Mouse (Mus musculus) lung, embryonic 16.5 days (tissue): ENCODE measurements around the gene Olfr1434. TPM values are rescaled to one million over a fixed set of nuclear protein-coding genes. Genes with fewer than 3 reads are reported as not detected.
"Not testable (repeated sequence)": the region's sequence is repeated elsewhere in the genome, so short reads cannot be mapped to it uniquely, and the experiment has no call there.

ENCODE experiments used
- ATAC-seq: fragments of 200-750 bp; cut with Nextera tagmentation; 2 replicates; pipeline ENCODE4 v1.8.0; 2017; ENCODE audit warnings: low read depth, mild to moderate bottlenecking, moderate library complexity
- H3K27ac ChIP-seq: fragments of 300-500 bp; sonication (generic); 2 replicates; pipeline ENCODE4 v1.5.1; 2014; ENCODE audit warnings: mild to moderate bottlenecking, control low read depth, low read length
- H3K27me3 ChIP-seq: fragments of 300-500 bp; sonication (generic); 2 replicates; pipeline ENCODE4 v1.6.1; 2014; ENCODE audit warnings: low read depth, low read length, mixed read lengths; ENCODE audit not compliant: control insufficient read depth, insufficient read depth
- H3K36me3 ChIP-seq: fragments of 300-500 bp; sonication (generic); 2 replicates; pipeline ENCODE4 v1.6.1; 2014; ENCODE audit warnings: low read length; ENCODE audit not compliant: control insufficient read depth, insufficient read depth
- H3K4me1 ChIP-seq: fragments of 300-500 bp; sonication (generic); replicated peaks from 2 replicates; pipeline ENCODE4 v1.6.1; 2014; ENCODE audit warnings: low read length, mixed read lengths; ENCODE audit not compliant: control insufficient read depth, insufficient read depth
- H3K4me2 ChIP-seq: fragments of 300-500 bp; sonication (generic); 2 replicates; pipeline ENCODE4 v1.6.1; 2014; ENCODE audit warnings: low read depth, low read length, control low read depth
- H3K4me3 ChIP-seq: fragments of 300-500 bp; sonication (generic); 2 replicates; pipeline ENCODE4 v1.5.1; 2014; ENCODE audit warnings: mild to moderate bottlenecking, low read length, control low read depth
- H3K9ac ChIP-seq: fragments of 300-500 bp; sonication (generic); 2 replicates; pipeline ENCODE4 v1.6.1; 2014; ENCODE audit warnings: low read length, control low read depth
- H3K9me3 ChIP-seq: fragments of 300-500 bp; sonication (generic); 2 replicates; pipeline ENCODE4 v1.6.1; 2016; ENCODE audit warnings: low read length; ENCODE audit not compliant: control insufficient read depth
- WGBS: fragments of 180-500 bp; shearing (Covaris S2); extraction: QIAGEN DNeasy Blood & Tissue Kit; methylation state at CpG from one replicate; pipeline ENCODE4 v1.1.7; 2014; 5-methylcytosine and 5-hydroxymethylcytosine counted together
- polyA plus RNA-seq: library from polyadenylated mRNA; unstranded; fragments of >200 nt; fragmentation: Nextera tagmentation; extraction: Ambion mirVana; gene quantifications from 2 replicates; pipeline ENCODE4 v1.2.1, GENCODE M21; 2015

Gene Olfr1434
- not detected in 2 replicates for polyA plus RNA-seq

DNA sequence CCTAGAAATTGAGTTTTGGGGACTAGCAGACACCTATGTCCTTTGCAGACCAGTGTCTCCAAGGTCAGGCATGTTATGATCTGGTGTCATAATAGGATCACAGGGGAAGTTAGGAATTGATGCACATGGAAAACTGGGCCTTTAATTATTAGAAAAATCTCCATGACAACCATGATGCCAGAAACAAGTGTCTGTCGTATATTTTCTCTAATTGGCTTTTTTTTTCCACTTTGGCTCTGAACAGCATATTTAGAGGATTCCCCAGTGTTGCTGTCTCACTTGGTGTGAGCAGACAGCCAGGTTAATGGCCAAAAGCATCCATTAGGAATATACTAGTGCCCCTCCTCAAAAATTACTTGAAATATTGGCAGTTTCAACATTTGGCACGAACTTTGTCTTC is at the start of gene Olfr1434:
Gene Olfr1434 (plus strand): TSS at position 301 of the 400 bp plus-strand sequence.
- Histone ChIP-seq H3K9me3 (no peaks in the 10 kb centered on the region; the same call in 1 of the 2 replicates), H3K4me1 (no peaks in the 10 kb centered on the region), H3K36me3 (no peaks in the 10 kb centered on the region), H3K4me3 (no peak within 1 kb of the TSS), H3K27ac (no peak within 1 kb of the TSS), H3K27me3 (no peaks in the 10 kb centered on the region), H3K9ac (no peak within 1 kb of the TSS), H3K4me2 (no peak within 1 kb of the TSS)
- no peak for ATAC-seq
- WGBS: 62% methylated on average over 2 of the region's 2 CpGs

- ATAC-seq, H3K36me3 ChIP-seq, H3K9me3 ChIP-seq, H3K27ac ChIP-seq, H3K4me3 ChIP-seq, H3K27me3 ChIP-seq, H3K4me1 ChIP-seq, H3K4me2 ChIP-seq, H3K9ac ChIP-seq: not testable (repeated sequence)
Observed at GRCm38 (mm10) chr19:12232496-12232895, 47.2 kb upstream of the Olfr1434 start, which contains the start of gene Olfr1432. Olfr1432 (minus strand) TSS chr19:12232596.

- Histone ChIP-seq H3K4me3 (no peak within 1 kb of the TSS), H3K27ac (no peak within 1 kb of the TSS), H3K9me3 (no peaks in the 10 kb centered on the region), H3K4me1 (no peaks in the 10 kb centered on the region), H3K27me3 (no peaks in the 10 kb centered on the region), H3K4me2 (no peak within 1 kb of the TSS), H3K36me3 (no peaks in the 10 kb centered on the region), H3K9ac (no peak within 1 kb of the TSS)
- no peak for ATAC-seq
- 90% methylated on average over 1 of the region's 1 CpGs for WGBS
Observed at GRCm38 (mm10) chr19:12241559-12241958, 38.1 kb upstream of the Olfr1434 start, which contains the start of gene Olfr262. Olfr262 (minus strand) TSS chr19:12241659.

- H3K9me3 ChIP-seq: no peaks in the 10 kb centered on the region
- no peak within 1 kb of the TSS for H3K9ac ChIP-seq
- no peak within 1 kb of the TSS for H3K4me3 ChIP-seq
- H3K4me2 ChIP-seq: no peak within 1 kb of the TSS
- no peaks in the 10 kb centered on the region for H3K36me3 ChIP-seq
- H3K27me3 ChIP-seq: no peaks in the 10 kb centered on the region
- no peak within 1 kb of the TSS for H3K27ac ChIP-seq
- no peaks in the 10 kb centered on the region for H3K4me1 ChIP-seq
- WGBS: 45% methylated on average over 1 of the region's 1 CpGs
- ATAC-seq: no peak
Observed at GRCm38 (mm10) chr19:12260732-12261131, 18.9 kb upstream of the Olfr1434 start, which contains the start of gene Olfr235. Olfr235 (plus strand) TSS chr19:12261032.

DNA sequence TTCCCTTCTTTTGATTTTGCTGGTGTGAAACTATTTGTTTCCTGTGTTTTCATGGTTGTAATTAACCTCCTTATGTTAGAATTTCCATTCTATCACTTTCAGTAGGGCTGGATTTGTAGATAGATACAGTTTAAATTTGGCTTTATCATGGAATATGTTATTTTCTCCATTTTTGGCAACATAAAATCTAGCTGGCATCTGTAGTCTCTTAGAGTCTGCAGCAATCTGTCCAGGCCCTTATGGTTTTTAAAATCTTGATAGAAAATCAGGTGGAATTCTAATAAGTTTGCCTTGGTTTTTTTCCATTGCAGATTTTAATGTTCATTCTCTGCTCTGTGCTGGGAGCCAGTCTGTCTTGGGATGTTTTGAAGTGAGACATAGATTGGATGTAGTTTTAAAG is 13.3 kb downstream of the Olfr1434 start:
- Histone ChIP-seq H3K9me3 (no peaks in the 10 kb centered on the region), H3K27me3 (no peaks in the 10 kb centered on the region), H3K4me2 (no peak overlapping the region), H3K4me3 (no peak overlapping the region), H3K4me1 (no peaks in the 10 kb centered on the region), H3K36me3 (no peaks in the 10 kb centered on the region), H3K27ac (no peak overlapping the region), H3K9ac (no peak overlapping the region)
- no peak for ATAC-seq

DNA sequence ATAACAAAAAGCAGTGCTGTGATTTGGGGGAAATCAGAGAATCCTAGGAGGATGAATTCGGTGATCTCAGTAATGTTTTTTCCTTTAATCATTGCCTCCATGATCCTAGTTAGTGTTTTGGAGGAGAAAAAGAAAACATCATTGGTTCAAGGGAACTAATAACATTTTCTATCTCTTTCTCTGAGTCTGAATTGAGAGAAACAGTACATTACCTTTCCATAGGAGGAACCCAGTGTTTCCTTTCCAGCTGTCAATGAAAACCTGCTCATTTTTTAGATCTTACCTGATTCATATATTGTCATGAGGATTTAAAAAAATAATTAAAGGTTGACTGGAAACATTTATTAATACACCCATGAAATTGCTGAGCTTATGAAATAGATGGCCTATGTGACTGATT is 19.4 kb downstream of the Olfr1434 start, which contains the start of gene Olfr1436:
Gene Olfr1436 (minus strand): TSS at position 101 of the 400 bp plus-strand sequence.
- H3K36me3 ChIP-seq, H3K4me1 ChIP-seq, H3K9ac ChIP-seq, H3K4me2 ChIP-seq, H3K27ac ChIP-seq, H3K27me3 ChIP-seq, ATAC-seq, H3K4me3 ChIP-seq, H3K9me3 ChIP-seq: not testable (repeated sequence)
- WGBS: 80% methylated on average over 1 of the region's 1 CpGs

DNA sequence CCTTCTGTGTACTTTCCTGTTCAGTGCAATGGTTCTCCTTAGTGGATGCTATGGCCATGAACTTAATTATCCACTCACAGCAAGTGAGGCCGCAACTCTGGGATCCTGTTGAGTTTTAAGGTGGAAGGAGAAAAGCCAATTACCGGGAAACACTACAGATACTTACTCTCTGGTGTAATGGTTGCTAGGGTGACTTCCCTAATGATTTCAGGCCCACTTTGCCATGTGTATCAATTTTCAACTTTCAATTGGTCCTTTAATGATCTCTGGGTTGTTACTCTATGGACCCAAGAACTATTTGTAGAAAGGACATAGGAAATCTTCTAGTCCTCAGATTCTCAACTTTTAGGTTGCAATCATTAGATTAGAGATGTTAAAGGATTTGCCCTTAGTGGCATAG is 45.3 kb downstream of the Olfr1434 start, which contains the start of gene Olfr1437:
Gene Olfr1437 (minus strand): TSS at position 101 of the 400 bp plus-strand sequence.
- Histone ChIP-seq H3K9me3 (no peaks in the 10 kb centered on the region), H3K9ac (no peak within 1 kb of the TSS), H3K27me3 (no peaks in the 10 kb centered on the region), H3K4me3 (no peak within 1 kb of the TSS), H3K4me2 (no peak within 1 kb of the TSS), H3K4me1 (no peaks in the 10 kb centered on the region), H3K27ac (no peak within 1 kb of the TSS), H3K36me3 (no peaks in the 10 kb centered on the region)
- 89% methylated on average over 2 of the region's 2 CpGs for WGBS
- ATAC-seq: no peak

Other genes with a start within 250 kb of the Olfr1434 start
- not detected in 2 replicates for gene Olfr1423, start 238.5 kb upstream of the Olfr1434 start, polyA plus RNA-seq
- not detected in 2 replicates for gene Olfr1424, start 217.2 kb upstream of the Olfr1434 start, polyA plus RNA-seq
- gene Olfr1425, start 202.1 kb upstream of the Olfr1434 start, polyA plus RNA-seq: not detected in 2 replicates
- not detected in 2 replicates for gene Olfr1426, start 187.8 kb upstream of the Olfr1434 start, polyA plus RNA-seq
- gene Olfr1427, start 176.5 kb upstream of the Olfr1434 start, polyA plus RNA-seq: not detected in 2 replicates
- gene Olfr1428, start 164.0 kb upstream of the Olfr1434 start, polyA plus RNA-seq: not detected in 2 replicates
- not detected in 2 replicates for gene Olfr76, start 156.7 kb upstream of the Olfr1434 start, polyA plus RNA-seq
- gene Olfr1555-ps1, start 109.7 kb upstream of the Olfr1434 start, polyA plus RNA-seq: not detected in 2 replicates
- gene Olfr1431, start 79.2 kb upstream of the Olfr1434 start, polyA plus RNA-seq: not detected in 2 replicates
- gene Olfr1432, start 47.3 kb upstream of the Olfr1434 start, polyA plus RNA-seq: not detected in 2 replicates
- not detected in 2 replicates for gene Olfr262, start 38.2 kb upstream of the Olfr1434 start, polyA plus RNA-seq
- not detected in 2 replicates for gene Olfr235, start 18.8 kb upstream of the Olfr1434 start, polyA plus RNA-seq
- gene Olfr1436, start 19.3 kb downstream of the Olfr1434 start, polyA plus RNA-seq: not detected in 2 replicates
- gene Olfr1437, start 45.2 kb downstream of the Olfr1434 start, polyA plus RNA-seq: not detected in 2 replicates
- not detected in 2 replicates for gene Olfr1438-ps1, start 56.1 kb downstream of the Olfr1434 start, polyA plus RNA-seq
- not detected in 2 replicates for gene Olfr1440, start 107.4 kb downstream of the Olfr1434 start, polyA plus RNA-seq
- gene Olfr1441, start 137.6 kb downstream of the Olfr1434 start, polyA plus RNA-seq: not detected in 2 replicates
- not detected in 2 replicates for gene Pfpl, start 148.1 kb downstream of the Olfr1434 start, polyA plus RNA-seq
- 0.79 and 0.88 TPM in 2 replicates for gene Mpeg1, start 180.9 kb downstream of the Olfr1434 start, polyA plus RNA-seq
- 16.0 and 16.5 TPM in 2 replicates for gene Dtx4, start 221.6 kb downstream of the Olfr1434 start, polyA plus RNA-seq